Mouse (Mus musculus) liver, embryonic 16.5 days (tissue): Measurements from ENCODE around the gene Pdk3. TPM values are rescaled to one million over a fixed set of nuclear protein-coding genes. Genes with fewer than 3 reads are reported as not detected.

Experiments used
- ATAC-seq: fragments of 200-750 bp; cut with Nextera tagmentation; 2 replicates; pipeline ENCODE4 v1.8.0; 2017; ENCODE audit warnings: low read depth, mild to moderate bottlenecking, moderate number of reproducible peaks, moderate library complexity
- H3K27ac ChIP-seq: fragments of 300-500 bp; sonication (generic); 2 replicates; pipeline ENCODE4 v1.5.1; 2014; ENCODE audit warnings: mild to moderate bottlenecking, low read length
- H3K27me3 ChIP-seq: fragments of 300-500 bp; sonication (generic); 2 replicates; pipeline ENCODE4 v1.6.1; 2014; ENCODE audit warnings: low read depth, low read length, mixed read lengths; ENCODE audit not compliant: control insufficient read depth, insufficient read depth
- H3K36me3 ChIP-seq: fragments of 300-500 bp; sonication (generic); 2 replicates; pipeline ENCODE4 v1.6.1; 2014; ENCODE audit warnings: mild to moderate bottlenecking; ENCODE audit not compliant: control insufficient read depth, insufficient read depth
- H3K4me1 ChIP-seq: fragments of 300-500 bp; sonication (generic); 2 replicates; pipeline ENCODE4 v1.6.1; 2014; ENCODE audit warnings: low read depth, low read length, mixed read lengths; ENCODE audit not compliant: control insufficient read depth
- H3K4me2 ChIP-seq: fragments of 300-500 bp; sonication (generic); 2 replicates; pipeline ENCODE4 v1.6.1; 2014; ENCODE audit warnings: low read depth, low read length, mixed read lengths
- H3K4me3 ChIP-seq: fragments of 300-500 bp; sonication (generic); 2 replicates; pipeline ENCODE4 v1.5.1; 2014; ENCODE audit warnings: low read depth, mild to moderate bottlenecking, low read length
- H3K9ac ChIP-seq: fragments of 300-500 bp; sonication (generic); 2 replicates; pipeline ENCODE4 v1.6.1; 2014; ENCODE audit warnings: low read depth, low read length
- H3K9me3 ChIP-seq: fragments of 300-500 bp; sonication (generic); replicated peaks from 2 replicates; pipeline ENCODE4 v1.6.1; 2016; ENCODE audit warnings: low read length; ENCODE audit not compliant: control insufficient read depth
- WGBS: fragments of 180-500 bp; shearing (Covaris S2); extraction: QIAGEN DNeasy Blood & Tissue Kit; methylation state at CpG from one replicate; pipeline ENCODE4 v1.1.7; 2014; ENCODE audit not compliant: insufficient replicate concordance; 5-methylcytosine and 5-hydroxymethylcytosine counted together
- polyA plus RNA-seq: library from polyadenylated mRNA; unstranded; fragments of >200 nt; fragmentation: Nextera tagmentation; extraction: Ambion mirVana; gene quantifications from 2 replicates; pipeline ENCODE4 v1.2.1, GENCODE M21; 2015

Pdk3 gene
- 27.5 and 29.9 TPM in 2 replicates for polyA plus RNA-seq

- no peaks in the 10 kb centered on the region for H3K36me3 ChIP-seq
- peak within 1 kb of the TSS; percentile 75 for H3K4me3 ChIP-seq
- H3K9ac ChIP-seq = peak within 1 kb of the TSS; percentile 80
- H3K27me3 ChIP-seq = no peaks in the 10 kb centered on the region
- H3K4me1 ChIP-seq = no peaks in the 10 kb centered on the region; the same call in 1 of the 2 replicates
- peak; percentile 98 for ATAC-seq
- 24% methylated on average over 63 of the region's 68 CpGs for WGBS
- H3K27ac ChIP-seq = peak within 1 kb of the TSS; percentile 73
- H3K4me2 ChIP-seq = peak within 1 kb of the TSS; percentile 62
- no peaks in the 10 kb centered on the region for H3K9me3 ChIP-seq
These were observed at the start of gene Pdk3 for GRCm38 (mm10) chrX:93831561-93832336. Gene Pdk3 (minus strand): TSS chrX:93832201.

- Histone ChIP-seq H3K9ac (no peak overlapping the region), H3K27me3 (0 out of 2 replicates have a peak, but pooled peaks cover 3% of the 10 kb centered on the region), H3K36me3 (no peaks in the 10 kb centered on the region), H3K4me1 (no peaks in the 10 kb centered on the region), H3K9me3 (no peaks in the 10 kb centered on the region), H3K4me3 (no peak overlapping the region), H3K27ac (no peak overlapping the region), H3K4me2 (no peak overlapping the region)
- no peak for ATAC-seq
- 33% methylated on average over 3 of the region's 3 CpGs for WGBS
These were observed 45.6 kb upstream of the Pdk3 start for GRCm38 (mm10) chrX:93877634-93878016.

GRCm38 (mm10) chrX:93876981-93877633 lies 45.1 kb upstream of the Pdk3 start:
- H3K27me3 ChIP-seq = 0 out of 2 replicates have a peak, but pooled peaks cover 3% of the 10 kb centered on the region
- H3K4me3 ChIP-seq = no peak overlapping the region
- ATAC-seq = no peak
- H3K4me1 ChIP-seq = no peaks in the 10 kb centered on the region
- no peak overlapping the region for H3K9ac ChIP-seq
- no peak overlapping the region for H3K27ac ChIP-seq
- H3K36me3 ChIP-seq = no peaks in the 10 kb centered on the region
- no peaks in the 10 kb centered on the region for H3K9me3 ChIP-seq
- WGBS = 65% methylated on average over 7 of the region's 7 CpGs
- no peak overlapping the region for H3K4me2 ChIP-seq

GRCm38 (mm10) chrX:93863393-93863792 lies 31.4 kb upstream of the Pdk3 start:
- no peaks in the 10 kb centered on the region for H3K9me3 ChIP-seq
- WGBS = 19% methylated on average over 2 of the region's 2 CpGs
- H3K36me3 ChIP-seq = no peaks in the 10 kb centered on the region
- ATAC-seq = no peak
- H3K4me3 ChIP-seq = no peak overlapping the region
- no peak overlapping the region for H3K9ac ChIP-seq
- no peak overlapping the region for H3K4me2 ChIP-seq
- peaks cover 2% of the 10 kb centered on the region; the same call in 1 of the 2 replicates for H3K27me3 ChIP-seq
- H3K4me1 ChIP-seq = no peaks in the 10 kb centered on the region
- H3K27ac ChIP-seq = no peak overlapping the region

GRCm38 (mm10) chrX:93862525-93863086 lies 30.6 kb upstream of the Pdk3 start:
- Histone ChIP-seq H3K27ac (no peak overlapping the region), H3K9me3 (no peaks in the 10 kb centered on the region), H3K36me3 (no peaks in the 10 kb centered on the region), H3K4me3 (no peak overlapping the region), H3K4me2 (no peak overlapping the region), H3K9ac (no peak overlapping the region), H3K27me3 (peaks cover 2% of the 10 kb centered on the region; the same call in 1 of the 2 replicates), H3K4me1 (no peaks in the 10 kb centered on the region)
- ATAC-seq = 0 out of 2 replicates have a peak, but pooled peaks have one; percentile 24
- 37% methylated on average over 4 of the region's 4 CpGs for WGBS

GRCm38 (mm10) chrX:93857756-93858155 lies 25.8 kb upstream of the Pdk3 start:
- Histone ChIP-seq H3K27me3 (peaks cover 3% of the 10 kb centered on the region), H3K27ac (no peak overlapping the region), H3K9ac (no peak overlapping the region), H3K4me1 (no peaks in the 10 kb centered on the region), H3K4me3 (no peak overlapping the region), H3K4me2 (no peak overlapping the region), H3K36me3 (no peaks in the 10 kb centered on the region), H3K9me3 (no peaks in the 10 kb centered on the region)
- WGBS = 50% methylated on average over 3 of the region's 3 CpGs
- ATAC-seq = no peak

- no peak for ATAC-seq
- Histone ChIP-seq H3K27me3 (peaks cover 2% of the 10 kb centered on the region; the same call in 1 of the 2 replicates), H3K9ac (peak overlapping the region; percentile 80), H3K9me3 (no peaks in the 10 kb centered on the region), H3K36me3 (no peaks in the 10 kb centered on the region), H3K4me2 (peak overlapping the region; percentile 62), H3K27ac (0 out of 2 replicates have a peak overlapping the region, but pooled peaks have one; percentile 17), H3K4me1 (no peaks in the 10 kb centered on the region; the same call in 1 of the 2 replicates), H3K4me3 (peak overlapping the region; percentile 75)
- WGBS = 34% methylated on average over 14 of the region's 14 CpGs
These were observed 410 bp upstream of the Pdk3 start for GRCm38 (mm10) chrX:93832337-93832884.

- Histone ChIP-seq H3K4me3 (no peak overlapping the region), H3K4me1 (no peaks in the 10 kb centered on the region; the same call in 1 of the 2 replicates), H3K27ac (no peak overlapping the region), H3K9me3 (no peaks in the 10 kb centered on the region), H3K27me3 (no peaks in the 10 kb centered on the region; the same call in 1 of the 2 replicates), H3K4me2 (no peak overlapping the region), H3K36me3 (no peaks in the 10 kb centered on the region), H3K9ac (no peak overlapping the region)
- no peak for ATAC-seq
- 66% methylated on average over 2 of the region's 2 CpGs for WGBS
These were observed 6.2 kb downstream of the Pdk3 start for GRCm38 (mm10) chrX:93825787-93826186.
